Comparison of ENCODE assay signal across 7 mouse cellular contexts in genomic region chr11:113165069-113165795, GRCm38 (mm10).
DNase-seq lines count a peak whose midpoint lies in the region; ATAC-seq and TF ChIP-seq lines count a peak whose summit lies in the region.

No protein-coding gene starts in this region.

- no peaks in the 10 kb centered on the region for H3K4me1 ChIP-seq in bone marrow, adult 2 months (ENCODE audit: control insufficient read depth, insufficient read depth, low read length)
- H3K4me1 ChIP-seq in embryonic facial prominence, embryonic 14.5 days (ENCODE audit: control insufficient read depth, insufficient read depth, low read length), result peaks cover 12% of the 10 kb centered on the region
- H3K4me1 ChIP-seq in limb, embryonic 14.5 days (ENCODE audit: control insufficient read depth, insufficient read depth, low read length), result peaks cover 10% of the 10 kb centered on the region
- peaks cover 20% of the 10 kb centered on the region for H3K4me1 ChIP-seq in midbrain, embryonic 16.5 days (ENCODE audit: control insufficient read depth, insufficient read depth, low read length)

- 29% methylated on average over 23 of the region's 23 CpGs for WGBS in bone marrow, adult 2 months
- 4% methylated on average over 22 of the region's 23 CpGs for WGBS in embryonic facial prominence, embryonic 14.5 days
- WGBS in limb, embryonic 14.5 days, result 4% methylated on average over 23 of the region's 23 CpGs
- 7% methylated on average over 23 of the region's 23 CpGs for WGBS in midbrain, embryonic 16.5 days

- H3K4me2 ChIP-seq in embryonic facial prominence, embryonic 14.5 days (ENCODE audit: low read depth, low read length), result peak overlapping the region; percentile 66
- H3K4me2 ChIP-seq in limb, embryonic 14.5 days (replicated peaks; ENCODE audit: low read depth, low read length, severe bottlenecking), result peak overlapping the region; percentile 37
- H3K4me2 ChIP-seq in midbrain, embryonic 16.5 days (ENCODE audit: low read length), result peak overlapping the region; percentile 71

- no peak overlapping the region for H3K27ac ChIP-seq in bone marrow, adult 2 months (ENCODE audit: control insufficient read depth, insufficient read depth, low read depth, low read length, poor library complexity)
- H3K27ac ChIP-seq in embryonic facial prominence, embryonic 14.5 days (replicated peaks; ENCODE audit: low read depth, low read length), result no peak overlapping the region
- H3K27ac ChIP-seq in limb, embryonic 14.5 days (replicated peaks; ENCODE audit: low read depth, low read length), result no peak overlapping the region
- 0 out of 2 replicates have a peak overlapping the region, but pooled peaks have one; percentile 45 for H3K27ac ChIP-seq in midbrain, embryonic 16.5 days (ENCODE audit: low read length)

- peak overlapping the region; percentile 39; the same call in 1 of the 2 replicates for H3K9ac ChIP-seq in embryonic facial prominence, embryonic 14.5 days (ENCODE audit: low read depth, low read length)
- no peak overlapping the region for H3K9ac ChIP-seq in limb, embryonic 14.5 days (ENCODE audit: low read depth, low read length, severe bottlenecking)
- H3K9ac ChIP-seq in midbrain, embryonic 16.5 days (ENCODE audit: low read depth, low read length), result peak overlapping the region; percentile 52; the same call in 1 of the 2 replicates

- no peaks in the 10 kb centered on the region for H3K36me3 ChIP-seq in embryonic facial prominence, embryonic 14.5 days (ENCODE audit: control insufficient read depth, insufficient read depth, low read length)
- no peaks in the 10 kb centered on the region for H3K36me3 ChIP-seq in limb, embryonic 14.5 days (ENCODE audit: control insufficient read depth, insufficient read depth, low read length)
- no peaks in the 10 kb centered on the region for H3K36me3 ChIP-seq in midbrain, embryonic 16.5 days (ENCODE audit: control insufficient read depth, insufficient read depth, low read length)

- H3K27me3 ChIP-seq in embryonic facial prominence, embryonic 14.5 days (replicated peaks; ENCODE audit: control insufficient read depth, insufficient read depth, low read length), result no peaks in the 10 kb centered on the region
- no peaks in the 10 kb centered on the region for H3K27me3 ChIP-seq in limb, embryonic 14.5 days (ENCODE audit: control insufficient read depth, insufficient read depth, low read length)
- H3K27me3 ChIP-seq in midbrain, embryonic 16.5 days (ENCODE audit: control insufficient read depth, insufficient read depth, low read depth, low read length), result no peaks in the 10 kb centered on the region

- peak; percentile 82 for TF ChIP-seq CTCF in bone marrow, adult 2 months (IDR thresholded peaks at IDR 0.05; ENCODE audit: control insufficient read depth, insufficient read depth, low read length)

- H3K4me3 ChIP-seq in bone marrow, adult 2 months (replicated peaks; ENCODE audit: control insufficient read depth, low read depth, low read length), result no peak overlapping the region
- peak overlapping the region; percentile 30 for H3K4me3 ChIP-seq in embryonic facial prominence, embryonic 14.5 days (ENCODE audit: low read depth, low read length)
- H3K4me3 ChIP-seq in limb, embryonic 14.5 days (replicated peaks; ENCODE audit: low read length), result peak overlapping the region; percentile 27
- peak overlapping the region; percentile 31 for H3K4me3 ChIP-seq in midbrain, embryonic 16.5 days (ENCODE audit: low read depth, low read length)

- no peaks in the 10 kb centered on the region for H3K9me3 ChIP-seq in embryonic facial prominence, embryonic 14.5 days (ENCODE audit: control insufficient read depth, low read length)
- no peaks in the 10 kb centered on the region for H3K9me3 ChIP-seq in limb, embryonic 14.5 days (ENCODE audit: control insufficient read depth, low read length)
- H3K9me3 ChIP-seq in midbrain, embryonic 16.5 days (replicated peaks; ENCODE audit: control insufficient read depth, low read length, poor library complexity, severe bottlenecking), result no peaks in the 10 kb centered on the region

- DNase-seq in embryonic facial prominence, embryonic 14.5 days (ENCODE audit: low spot score), result peak; percentile 82
- peak; percentile 82 for DNase-seq in heart, adult 8-10 months (ENCODE audit: low spot score)
- peak; percentile 72 to 87 for DNase-seq in kidney, adult 8-10 months
- peak; percentile 82 for DNase-seq in limb, embryonic 14.5 days (ENCODE audit: low spot score)
- DNase-seq in spleen, postnatal 4 days (ENCODE audit: low spot score in 2 of 2), result peak; percentile 53 to 84

- no peak for TF ChIP-seq POLR2A in bone marrow, adult 2 months (IDR thresholded peaks at IDR 0.05; ENCODE audit: borderline replicate concordance, control insufficient read depth, low read depth, low read length)
- no peak for TF ChIP-seq POLR2A in limb, embryonic 14.5 days (IDR thresholded peaks at IDR 0.05; ENCODE audit: borderline replicate concordance, extremely low read depth, insufficient read depth, insufficient read length)

- peak; percentile 71 for ATAC-seq in embryonic facial prominence, embryonic 14.5 days (ENCODE audit: low read depth)
- ATAC-seq in limb, embryonic 14.5 days (ENCODE audit: low FRiP score, low read depth), result peak; percentile 60
- peak; percentile 78 for ATAC-seq in midbrain, embryonic 16.5 days
